Mouse (Mus musculus): ENCODE measurements around the gene Aspdh. TPM values are rescaled to one million over a fixed set of nuclear protein-coding genes. Genes with fewer than 3 reads are reported as not detected.

Aspdh gene
- polyA plus RNA-seq, 1 experiment = not detected

- H3K4me3 ChIP-seq (ENCODE audit: insufficient read depth, low read length) = no peak overlapping the region
- H3K27ac ChIP-seq (ENCODE audit: insufficient read depth, low read depth, low read length) = no peak overlapping the region
- TF ChIP-seq POLR2A (IDR thresholded peaks at IDR 0.05; ENCODE audit: borderline replicate concordance, low read depth, low read length) = no peak
- no peak for TF ChIP-seq CTCF (IDR thresholded peaks at IDR 0.05; ENCODE audit: low read depth, low read length)
- H3K4me1 ChIP-seq (ENCODE audit: control insufficient read depth, insufficient read depth, low read length) = no peaks in the 10 kb centered on the region
These were observed 21.9 kb downstream of the Aspdh start for GRCm38 (mm10) chr7:44486927-44487575.

- Histone ChIP-seq H3K27ac (ENCODE audit: insufficient read depth, low read depth, low read length) (no peak overlapping the region), H3K4me3 (ENCODE audit: insufficient read depth, low read length) (no peak overlapping the region), H3K4me1 (ENCODE audit: control insufficient read depth, insufficient read depth, low read length) (no peaks in the 10 kb centered on the region)
- TF ChIP-seq POLR2A (IDR thresholded peaks at IDR 0.05; ENCODE audit: borderline replicate concordance, low read depth, low read length) = no peak
- no peak for TF ChIP-seq CTCF (IDR thresholded peaks at IDR 0.05; ENCODE audit: low read depth, low read length)
These were observed 22.7 kb downstream of the Aspdh start for GRCm38 (mm10) chr7:44487936-44488335.

GRCm38 (mm10) chr7:44488545-44488944 lies 23.4 kb downstream of the Aspdh start:
- H3K4me1 ChIP-seq (ENCODE audit: control insufficient read depth, insufficient read depth, low read length) = no peaks in the 10 kb centered on the region
- H3K27ac ChIP-seq (ENCODE audit: insufficient read depth, low read depth, low read length) = no peak overlapping the region
- no peak overlapping the region for H3K4me3 ChIP-seq (ENCODE audit: insufficient read depth, low read length)
- TF ChIP-seq CTCF (IDR thresholded peaks at IDR 0.05; ENCODE audit: low read depth, low read length) (no peak), POLR2A (IDR thresholded peaks at IDR 0.05; ENCODE audit: borderline replicate concordance, low read depth, low read length) (no peak)

- H3K27ac ChIP-seq (ENCODE audit: insufficient read depth, low read depth, low read length) = no peak overlapping the region
- peaks cover 3% of the 10 kb centered on the region for H3K4me1 ChIP-seq (ENCODE audit: control insufficient read depth, insufficient read depth, low read length)
- TF ChIP-seq CTCF (IDR thresholded peaks at IDR 0.05; ENCODE audit: low read depth, low read length) = no peak
- TF ChIP-seq POLR2A (IDR thresholded peaks at IDR 0.05; ENCODE audit: borderline replicate concordance, low read depth, low read length) = no peak
- H3K4me3 ChIP-seq (ENCODE audit: insufficient read depth, low read length) = no peak overlapping the region
These were observed 25.1 kb downstream of the Aspdh start for GRCm38 (mm10) chr7:44490281-44490680.

GRCm38 (mm10) chr7:44491391-44491790 lies 26.2 kb downstream of the Aspdh start:
- no peak overlapping the region for H3K27ac ChIP-seq (ENCODE audit: insufficient read depth, low read depth, low read length)
- no peak for TF ChIP-seq POLR2A (IDR thresholded peaks at IDR 0.05; ENCODE audit: borderline replicate concordance, low read depth, low read length)
- TF ChIP-seq CTCF (IDR thresholded peaks at IDR 0.05; ENCODE audit: low read depth, low read length) = no peak
- H3K4me1 ChIP-seq (ENCODE audit: control insufficient read depth, insufficient read depth, low read length) = peaks cover 6% of the 10 kb centered on the region
- H3K4me3 ChIP-seq (ENCODE audit: insufficient read depth, low read length) = no peak overlapping the region

- Histone ChIP-seq H3K27ac (ENCODE audit: insufficient read depth, low read depth, low read length) (no peak overlapping the region), H3K4me3 (ENCODE audit: insufficient read depth, low read length) (no peak overlapping the region), H3K4me1 (ENCODE audit: control insufficient read depth, insufficient read depth, low read length) (peaks cover 11% of the 10 kb centered on the region)
- no peak for TF ChIP-seq CTCF (IDR thresholded peaks at IDR 0.05; ENCODE audit: low read depth, low read length)
- no peak for TF ChIP-seq POLR2A (IDR thresholded peaks at IDR 0.05; ENCODE audit: borderline replicate concordance, low read depth, low read length)
These were observed 27.1 kb downstream of the Aspdh start for GRCm38 (mm10) chr7:44492166-44492826.

- no peak overlapping the region for H3K4me3 ChIP-seq (ENCODE audit: insufficient read depth, low read length)
- TF ChIP-seq POLR2A (IDR thresholded peaks at IDR 0.05; ENCODE audit: borderline replicate concordance, low read depth, low read length) = no peak
- TF ChIP-seq CTCF (IDR thresholded peaks at IDR 0.05; ENCODE audit: low read depth, low read length) = no peak
- H3K27ac ChIP-seq (ENCODE audit: insufficient read depth, low read depth, low read length) = no peak overlapping the region
- peaks cover 12% of the 10 kb centered on the region for H3K4me1 ChIP-seq (ENCODE audit: control insufficient read depth, insufficient read depth, low read length)
These were observed 29.5 kb downstream of the Aspdh start for GRCm38 (mm10) chr7:44494681-44495080.

GRCm38 (mm10) chr7:44495086-44495485 lies 29.9 kb downstream of the Aspdh start:
- no peak for TF ChIP-seq CTCF (IDR thresholded peaks at IDR 0.05; ENCODE audit: low read depth, low read length)
- TF ChIP-seq POLR2A (IDR thresholded peaks at IDR 0.05; ENCODE audit: borderline replicate concordance, low read depth, low read length) = no peak
- Histone ChIP-seq H3K4me3 (ENCODE audit: insufficient read depth, low read length) (peak overlapping the region; percentile 88; the same call in 1 of the 2 replicates), H3K4me1 (ENCODE audit: control insufficient read depth, insufficient read depth, low read length) (peaks cover 12% of the 10 kb centered on the region), H3K27ac (ENCODE audit: insufficient read depth, low read depth, low read length) (no peak overlapping the region)

- peak within 1 kb of the TSS; percentile 88 for H3K4me3 ChIP-seq (ENCODE audit: insufficient read depth, low read length)
- peaks cover 12% of the 10 kb centered on the region for H3K4me1 ChIP-seq (ENCODE audit: control insufficient read depth, insufficient read depth, low read length)
- 0 out of 2 replicates have a peak, but pooled peaks have one; percentile 56 for TF ChIP-seq POLR2A (IDR thresholded peaks at IDR 0.05; ENCODE audit: borderline replicate concordance, low read depth, low read length)
- no peak for TF ChIP-seq CTCF (IDR thresholded peaks at IDR 0.05; ENCODE audit: low read depth, low read length)
- H3K27ac ChIP-seq (ENCODE audit: insufficient read depth, low read depth, low read length) = peak within 1 kb of the TSS; percentile 72
These were observed 31.0 kb downstream of the Aspdh start, which contains the start of the genes Emc10 and Fam71e1 for GRCm38 (mm10) chr7:44495992-44496770. Gene Emc10 (minus strand): TSS chr7:44496529. Gene Fam71e1 (plus strand): TSS chr7:44496581.
